Mouse (Mus musculus) midbrain, embryonic 14.5 days (tissue): ENCODE data around the gene Gng11. TPM values are rescaled to one million over a fixed set of nuclear protein-coding genes. Genes with fewer than 3 reads are reported as not detected.

Source experiments
- ATAC-seq: fragments of 200-750 bp; cut with Nextera tagmentation; 2 replicates; pipeline ENCODE4 v1.8.0; 2017; ENCODE audit warnings: moderate number of reproducible peaks, moderate library complexity; ENCODE audit not compliant: low FRiP score, low TSS enrichment
- DNase-seq: peaks from one replicate; pipeline ENCODE4 v3.0.0-alpha.2; 2015
- H3K27ac ChIP-seq: fragments of 300-500 bp; sonication (generic); replicated peaks from 2 replicates; pipeline ENCODE4 v1.5.1; 2014; ENCODE audit warnings: mild to moderate bottlenecking, low read depth, low read length, moderate library complexity
- H3K27me3 ChIP-seq: fragments of 300-500 bp; sonication (generic); 2 replicates; pipeline ENCODE4 v1.6.1; 2014; ENCODE audit warnings: low read length, control low read depth, mixed read lengths; ENCODE audit not compliant: control insufficient read depth, insufficient read depth
- H3K36me3 ChIP-seq: fragments of 300-500 bp; sonication (generic); 2 replicates; pipeline ENCODE4 v1.6.1; 2014; ENCODE audit warnings: low read length, control low read depth; ENCODE audit not compliant: control insufficient read depth, insufficient read depth
- H3K4me1 ChIP-seq: fragments of 300-500 bp; sonication (generic); 2 replicates; pipeline ENCODE4 v1.6.1; 2014; ENCODE audit warnings: mild to moderate bottlenecking, antibody characterized with exemption, low read length, control low read depth; ENCODE audit not compliant: control insufficient read depth, insufficient read depth
- H3K4me2 ChIP-seq: fragments of 300-500 bp; sonication (generic); 2 replicates; pipeline ENCODE4 v1.6.1; 2014; ENCODE audit warnings: mild to moderate bottlenecking, low read length, moderate library complexity
- H3K4me3 ChIP-seq: fragments of 300-500 bp; sonication (generic); replicated peaks from 2 replicates; pipeline ENCODE4 v1.5.1; 2014; ENCODE audit warnings: low read depth, low read length
- H3K9ac ChIP-seq: fragments of 300-500 bp; sonication (generic); replicated peaks from 2 replicates; pipeline ENCODE4 v1.6.1; 2014; ENCODE audit warnings: mild to moderate bottlenecking, low read length, moderate library complexity
- H3K9me3 ChIP-seq: fragments of 300-500 bp; sonication (generic); 2 replicates; pipeline ENCODE4 v1.6.1; 2016; ENCODE audit warnings: low read length, control low read depth, mixed read lengths; ENCODE audit not compliant: control insufficient read depth
- WGBS: fragments of 180-500 bp; shearing (Covaris S2); extraction: QIAGEN DNeasy Blood & Tissue Kit; methylation state at CpG from one replicate; pipeline ENCODE4 v1.1.7; 2014; 5-methylcytosine and 5-hydroxymethylcytosine counted together
- polyA plus RNA-seq: library from polyadenylated mRNA; unstranded; fragments of >200 nt; fragmentation: Nextera tagmentation; extraction: Ambion mirVana; gene quantifications from 2 replicates; pipeline ENCODE4 v1.2.1, GENCODE M21; 2014

Gene Gng11
- polyA plus RNA-seq, 1 experiment from 2014 or later, result 24.5 TPM

DNA sequence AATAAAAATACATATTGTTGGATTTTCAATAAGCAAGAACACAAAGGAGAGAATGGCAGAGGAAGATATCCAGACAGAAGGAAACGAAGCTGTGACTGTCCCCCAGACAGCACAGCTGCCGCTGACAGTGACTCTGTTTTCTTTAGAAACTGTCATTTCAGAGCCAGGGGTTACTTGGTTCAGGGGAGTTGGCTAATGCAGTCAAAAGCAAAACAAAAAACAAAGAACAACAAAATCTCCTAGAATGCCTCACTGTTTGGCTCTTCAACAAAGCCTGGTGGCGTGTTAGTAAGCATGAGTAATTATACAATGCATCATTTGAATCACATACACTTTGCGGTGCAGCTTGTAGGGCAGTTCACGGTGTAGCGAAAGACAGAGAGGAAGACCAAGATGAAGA lies 4.4 kb upstream of the Gng11 start:
- ATAC-seq (no peak), DNase-seq (peak; percentile 3)
- 0 out of 2 replicates have a peak, but pooled peaks cover 4% of the 10 kb centered on the region for H3K4me1 ChIP-seq
- H3K4me2 ChIP-seq, result no peak overlapping the region
- no peaks in the 10 kb centered on the region for H3K36me3 ChIP-seq
- H3K27me3 ChIP-seq, result no peaks in the 10 kb centered on the region
- H3K9me3 ChIP-seq, result no peaks in the 10 kb centered on the region
- WGBS, result 70% methylated on average over 6 of the region's 6 CpGs
- no peak overlapping the region for H3K9ac ChIP-seq
- no peak overlapping the region for H3K4me3 ChIP-seq
- no peak overlapping the region for H3K27ac ChIP-seq

DNA sequence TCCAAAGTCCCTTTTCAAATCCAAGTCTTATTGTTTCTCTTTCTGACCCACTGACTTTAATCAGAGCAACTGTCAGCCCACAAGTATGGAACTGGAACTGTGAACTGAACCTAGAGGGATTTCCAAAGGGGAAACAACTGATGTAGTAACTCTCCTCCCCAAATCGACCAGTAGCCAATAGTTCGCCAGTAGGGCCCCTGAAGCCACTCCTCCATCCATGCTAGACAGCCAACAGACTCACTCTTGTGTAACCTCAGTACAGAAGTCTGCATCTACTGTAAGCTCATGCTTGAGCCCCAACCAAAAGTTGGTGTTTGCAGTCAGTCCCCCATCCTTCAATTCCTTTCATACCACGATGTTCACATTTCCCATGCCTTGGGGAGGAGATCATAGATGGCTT lies 3.0 kb upstream of the Gng11 start:
- Histone ChIP-seq H3K4me2 (no peak overlapping the region), H3K27me3 (no peaks in the 10 kb centered on the region), H3K36me3 (no peaks in the 10 kb centered on the region), H3K4me1 (0 out of 2 replicates have a peak, but pooled peaks cover 4% of the 10 kb centered on the region), H3K9me3 (no peaks in the 10 kb centered on the region), H3K27ac (no peak overlapping the region), H3K4me3 (no peak overlapping the region), H3K9ac (no peak overlapping the region)
- WGBS, result 84% methylated on average over 3 of the region's 3 CpGs
- ATAC-seq (no peak), DNase-seq (no peak)

DNA sequence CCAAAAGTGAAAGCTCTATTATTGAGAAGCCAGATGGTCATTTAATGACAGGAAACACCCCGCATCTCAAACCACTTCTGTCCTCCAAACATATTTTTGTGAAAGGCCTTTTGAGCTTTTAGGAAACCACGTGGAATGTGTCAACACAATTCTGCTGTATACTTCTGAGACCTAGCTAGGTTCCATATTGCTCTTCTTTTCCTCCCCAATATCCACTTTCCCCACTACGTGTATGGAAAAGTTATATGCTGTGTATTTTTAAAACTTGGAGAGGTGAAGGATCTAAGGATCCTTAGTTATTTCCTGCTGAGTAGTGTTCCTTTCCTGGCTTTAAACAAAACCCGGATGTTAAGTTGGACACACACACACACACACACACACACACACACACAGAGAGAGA lies 259 bp upstream of the Gng11 start:
- no peaks in the 10 kb centered on the region for H3K27me3 ChIP-seq
- H3K27ac ChIP-seq, result no peak overlapping the region
- 61% methylated on average over 4 of the region's 4 CpGs for WGBS
- H3K4me1 ChIP-seq, result 0 out of 2 replicates have a peak, but pooled peaks cover 4% of the 10 kb centered on the region
- no peak overlapping the region for H3K4me3 ChIP-seq
- no peak for ATAC-seq
- H3K9ac ChIP-seq, result no peak overlapping the region
- no peaks in the 10 kb centered on the region for H3K9me3 ChIP-seq
- no peaks in the 10 kb centered on the region for H3K36me3 ChIP-seq
- no peak for DNase-seq
- no peak overlapping the region for H3K4me2 ChIP-seq

DNA sequence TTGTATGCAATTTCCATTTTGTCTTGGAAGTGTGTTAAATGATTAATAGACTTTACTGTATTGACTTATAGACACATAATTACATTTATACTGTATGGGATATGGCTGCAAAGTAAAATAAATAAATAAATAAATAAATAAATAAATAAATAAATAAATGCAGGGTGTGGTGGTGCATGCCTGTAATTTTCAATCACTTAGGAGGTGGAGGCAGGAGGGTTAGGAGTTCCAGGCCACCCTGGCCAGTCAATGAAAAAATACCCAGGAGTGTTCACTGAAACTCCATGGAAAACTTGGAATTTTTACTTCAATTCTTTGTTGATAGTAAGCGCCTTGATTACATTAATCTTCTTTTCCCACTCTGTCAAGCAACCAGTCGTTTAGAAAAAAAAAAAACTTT lies 1.1 kb downstream of the Gng11 start:
- Histone ChIP-seq H3K4me2 (no peak overlapping the region), H3K27ac (no peak overlapping the region), H3K9me3 (no peaks in the 10 kb centered on the region), H3K4me3 (peak overlapping the region; percentile 19; the same call in 1 of the 2 replicates), H3K9ac (no peak overlapping the region), H3K4me1 (0 out of 2 replicates have a peak, but pooled peaks cover 4% of the 10 kb centered on the region), H3K27me3 (no peaks in the 10 kb centered on the region), H3K36me3 (no peaks in the 10 kb centered on the region)
- no peak for ATAC-seq
- 100% methylated on average over 2 of the region's 2 CpGs for WGBS
- no peak for DNase-seq

DNA sequence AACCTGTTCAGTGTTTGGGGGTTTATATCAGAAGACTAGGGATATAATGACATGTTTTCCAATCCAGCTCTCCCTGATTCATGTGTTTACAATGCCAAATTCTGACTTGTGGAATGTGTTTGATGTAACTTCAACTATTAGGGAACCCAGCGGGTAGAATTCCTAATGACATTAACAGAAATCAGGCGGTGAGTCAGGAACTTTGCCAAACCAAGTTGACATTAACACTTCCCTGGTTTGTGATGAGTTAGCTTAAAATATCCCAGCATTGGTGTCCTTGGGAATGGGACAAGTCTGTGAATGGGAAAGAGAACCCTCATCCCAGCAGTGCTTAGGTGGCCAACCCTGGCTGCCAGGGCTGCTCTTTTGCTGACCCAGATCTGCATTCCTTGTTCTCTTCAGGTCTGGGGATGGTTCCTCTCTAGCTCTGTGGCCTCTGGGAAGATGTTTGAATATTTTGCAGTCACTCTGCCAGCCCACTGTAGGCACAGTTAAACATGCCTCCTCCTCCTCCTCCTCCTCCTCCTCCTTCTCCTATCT lies 4.9 kb downstream of the Gng11 start:
- no peak for ATAC-seq

DNA sequence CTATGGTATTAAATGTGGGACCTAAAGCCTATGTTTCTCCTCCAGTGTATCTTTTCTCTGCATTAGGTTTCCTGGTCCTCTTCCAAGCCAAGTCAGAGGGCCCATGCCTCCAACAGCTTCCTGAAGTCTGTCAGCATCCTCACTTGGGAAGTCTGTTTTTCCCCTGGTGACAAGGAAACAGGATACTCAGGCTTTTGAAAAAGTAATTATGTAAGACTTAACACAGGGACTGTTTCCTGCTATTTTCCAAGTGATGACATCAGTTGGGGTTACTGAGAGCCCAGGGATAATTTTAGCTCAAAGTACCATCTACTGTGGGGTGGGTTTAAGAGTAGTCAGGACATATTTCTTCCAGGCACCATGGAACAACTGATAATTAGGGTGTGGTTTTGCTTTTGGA lies 5.8 kb downstream of the Gng11 start:
- no peak overlapping the region for H3K4me2 ChIP-seq
- H3K36me3 ChIP-seq, result no peaks in the 10 kb centered on the region
- H3K9me3 ChIP-seq, result no peaks in the 10 kb centered on the region
- H3K4me1 ChIP-seq, result no peaks in the 10 kb centered on the region
- no peaks in the 10 kb centered on the region for H3K27me3 ChIP-seq
- H3K27ac ChIP-seq, result no peak overlapping the region
- DNase-seq (no peak), ATAC-seq (no peak)
- H3K9ac ChIP-seq, result no peak overlapping the region
- no peak overlapping the region for H3K4me3 ChIP-seq

More for the DNA sequence above, 4.9 kb downstream of the Gng11 start:
- H3K4me2 ChIP-seq, result no peak overlapping the region
- no peaks in the 10 kb centered on the region for H3K9me3 ChIP-seq
- WGBS, result 80% methylated on average over 2 of the region's 2 CpGs
- no peak overlapping the region for H3K9ac ChIP-seq
- no peak overlapping the region for H3K4me3 ChIP-seq
- no peaks in the 10 kb centered on the region for H3K27me3 ChIP-seq
- H3K4me1 ChIP-seq, result 0 out of 2 replicates have a peak, but pooled peaks cover 4% of the 10 kb centered on the region
- H3K36me3 ChIP-seq, result no peaks in the 10 kb centered on the region
- no peak for DNase-seq
- H3K27ac ChIP-seq, result no peak overlapping the region

DNA sequence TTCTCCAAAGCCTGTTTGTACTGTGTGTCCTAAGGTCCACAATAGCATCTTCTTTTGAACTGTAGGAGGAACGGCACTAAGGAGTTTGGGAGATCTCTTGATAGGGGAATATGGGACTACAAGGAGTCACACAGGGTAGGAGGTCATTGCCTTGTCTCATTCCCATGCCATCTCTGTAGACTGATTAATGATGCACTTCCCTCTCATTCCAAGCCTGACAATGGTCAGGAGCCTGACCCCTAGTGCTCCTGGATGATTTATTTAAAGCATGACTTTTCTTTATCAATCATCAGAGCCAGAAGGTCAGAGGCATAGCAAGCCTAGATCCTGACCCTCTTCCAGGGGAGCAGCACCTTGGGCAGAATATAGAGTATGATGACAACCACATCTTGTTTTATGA lies 18.9 kb downstream of the Gng11 start:
- Histone ChIP-seq H3K9ac (no peak overlapping the region), H3K9me3 (no peaks in the 10 kb centered on the region), H3K36me3 (no peaks in the 10 kb centered on the region), H3K4me3 (no peak overlapping the region), H3K27ac (no peak overlapping the region), H3K27me3 (no peaks in the 10 kb centered on the region), H3K4me1 (no peaks in the 10 kb centered on the region), H3K4me2 (no peak overlapping the region)
- WGBS, result 69% methylated on average over 1 of the region's 1 CpGs
- ATAC-seq (no peak), DNase-seq (no peak)

DNA sequence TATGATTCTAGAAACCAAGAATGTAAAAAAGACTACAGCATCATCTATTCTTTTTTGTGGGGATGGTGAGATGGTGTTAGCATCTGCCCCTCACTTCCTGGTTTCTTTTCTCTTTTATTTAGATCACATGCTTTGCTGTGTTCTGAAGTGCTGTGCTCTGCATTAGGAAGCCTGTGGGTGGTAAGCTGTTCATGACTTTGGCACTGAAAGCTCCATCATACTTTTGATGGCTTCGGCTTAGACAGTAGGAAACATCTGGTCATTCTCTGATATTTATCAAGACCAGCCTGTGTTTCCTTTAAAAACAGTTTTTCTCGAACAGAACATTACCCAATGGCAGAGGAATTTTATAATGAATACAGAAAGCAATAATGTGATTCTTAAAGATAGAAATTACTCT lies 22.7 kb downstream of the Gng11 start:
- ATAC-seq (no peak), DNase-seq (no peak)
- H3K27me3 ChIP-seq, result no peaks in the 10 kb centered on the region
- 77% methylated on average over 2 of the region's 2 CpGs for WGBS
- H3K4me1 ChIP-seq, result no peaks in the 10 kb centered on the region
- H3K9ac ChIP-seq, result no peak overlapping the region
- H3K9me3 ChIP-seq, result no peaks in the 10 kb centered on the region
- H3K27ac ChIP-seq, result no peak overlapping the region
- no peaks in the 10 kb centered on the region for H3K36me3 ChIP-seq
- no peak overlapping the region for H3K4me2 ChIP-seq
- no peak overlapping the region for H3K4me3 ChIP-seq

DNA sequence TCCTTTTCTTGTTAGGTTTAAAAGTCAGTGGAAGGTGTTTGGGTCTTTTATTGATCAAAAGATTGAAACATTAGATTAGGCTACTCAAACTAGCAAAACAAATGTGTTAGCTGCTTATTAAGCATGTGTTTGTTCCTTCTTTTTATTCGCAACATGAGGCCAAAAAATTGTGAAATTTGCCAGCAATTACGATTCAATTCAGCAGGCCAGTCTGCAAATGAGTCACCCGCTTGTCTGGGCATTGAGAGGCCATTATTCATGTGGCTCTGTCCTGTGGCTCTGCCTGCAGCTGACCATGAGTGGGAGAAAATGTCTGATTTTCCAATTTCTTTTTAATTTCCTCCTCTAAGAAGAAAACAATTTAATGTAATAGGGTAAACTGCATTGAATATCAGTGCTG lies 27.3 kb downstream of the Gng11 start:
- 85% methylated on average over 3 of the region's 3 CpGs for WGBS
- no peaks in the 10 kb centered on the region for H3K9me3 ChIP-seq
- no peaks in the 10 kb centered on the region for H3K36me3 ChIP-seq
- no peak overlapping the region for H3K27ac ChIP-seq
- no peak overlapping the region for H3K9ac ChIP-seq
- ATAC-seq (no peak), DNase-seq (no peak)
- H3K27me3 ChIP-seq, result no peaks in the 10 kb centered on the region
- no peak overlapping the region for H3K4me2 ChIP-seq
- H3K4me1 ChIP-seq, result no peaks in the 10 kb centered on the region
- no peak overlapping the region for H3K4me3 ChIP-seq
